Mouse (Mus musculus): ENCODE data around the gene Ifnk. TPM values are rescaled to one million over a fixed set of nuclear protein-coding genes. Genes with fewer than 3 reads are reported as not detected.

Ifnk gene
- polyA plus RNA-seq, 1 experiment, result not detected

- Histone ChIP-seq H3K4me1 (ENCODE audit: control insufficient read depth, insufficient read depth, low read length) (no peaks in the 10 kb centered on the region; the same call in 1 of the 2 replicates), H3K4me3 (replicated peaks; ENCODE audit: extremely low read depth, low read depth, low read length) (no peak overlapping the region)
- TF ChIP-seq POLR2A (IDR thresholded peaks at IDR 0.05; ENCODE audit: borderline replicate concordance, extremely low read depth, low read depth, low read length) (no peak), CTCF (IDR thresholded peaks at IDR 0.05; ENCODE audit: insufficient read depth, low read length) (no peak)
- no peak for DNase-seq
- 45% methylated on average over 13 of the region's 13 CpGs for WGBS
Measured at GRCm38 (mm10) chr4:35169571-35170125, 17.8 kb downstream of the Ifnk start.

GRCm38 (mm10) chr4:35172471-35172870, 20.6 kb downstream of the Ifnk start:
- no peak for DNase-seq
- TF ChIP-seq CTCF (IDR thresholded peaks at IDR 0.05; ENCODE audit: insufficient read depth, low read length) (no peak), POLR2A (IDR thresholded peaks at IDR 0.05; ENCODE audit: borderline replicate concordance, extremely low read depth, low read depth, low read length) (no peak)
- H3K4me1 ChIP-seq (ENCODE audit: control insufficient read depth, insufficient read depth, low read length), result no peaks in the 10 kb centered on the region; the same call in 1 of the 2 replicates
- WGBS, result 92% methylated on average over 2 of the region's 2 CpGs
- H3K4me3 ChIP-seq (replicated peaks; ENCODE audit: extremely low read depth, low read depth, low read length), result no peak overlapping the region

GRCm38 (mm10) chr4:35173551-35173950, 21.7 kb downstream of the Ifnk start:
- H3K4me1 ChIP-seq (ENCODE audit: control insufficient read depth, insufficient read depth, low read length), result no peaks in the 10 kb centered on the region; the same call in 1 of the 2 replicates
- DNase-seq, result no peak
- WGBS, result 42% methylated on average over 1 of the region's 1 CpGs
- no peak overlapping the region for H3K4me3 ChIP-seq (replicated peaks; ENCODE audit: extremely low read depth, low read depth, low read length)
- no peak for TF ChIP-seq POLR2A (IDR thresholded peaks at IDR 0.05; ENCODE audit: borderline replicate concordance, extremely low read depth, low read depth, low read length)
- no peak for TF ChIP-seq CTCF (IDR thresholded peaks at IDR 0.05; ENCODE audit: insufficient read depth, low read length)

GRCm38 (mm10) chr4:35175566-35175965, 23.7 kb downstream of the Ifnk start:
- no peaks in the 10 kb centered on the region; the same call in 1 of the 2 replicates for H3K4me1 ChIP-seq (ENCODE audit: control insufficient read depth, insufficient read depth, low read length)
- DNase-seq, result no peak
- WGBS, result 74% methylated on average over 2 of the region's 2 CpGs
- TF ChIP-seq POLR2A (IDR thresholded peaks at IDR 0.05; ENCODE audit: borderline replicate concordance, extremely low read depth, low read depth, low read length) (no peak), CTCF (IDR thresholded peaks at IDR 0.05; ENCODE audit: insufficient read depth, low read length) (no peak)
- no peak overlapping the region for H3K4me3 ChIP-seq (replicated peaks; ENCODE audit: extremely low read depth, low read depth, low read length)

- H3K4me1 ChIP-seq (ENCODE audit: control insufficient read depth, insufficient read depth, low read length), result no peaks in the 10 kb centered on the region; the same call in 1 of the 2 replicates
- TF ChIP-seq POLR2A (IDR thresholded peaks at IDR 0.05; ENCODE audit: borderline replicate concordance, extremely low read depth, low read depth, low read length) (no peak), CTCF (IDR thresholded peaks at IDR 0.05; ENCODE audit: insufficient read depth, low read length) (no peak)
- 72% methylated on average over 12 of the region's 12 CpGs for WGBS
- no peak overlapping the region for H3K4me3 ChIP-seq (replicated peaks; ENCODE audit: extremely low read depth, low read depth, low read length)
- DNase-seq, result no peak
Measured at GRCm38 (mm10) chr4:35177926-35178645, 26.2 kb downstream of the Ifnk start.

DNA sequence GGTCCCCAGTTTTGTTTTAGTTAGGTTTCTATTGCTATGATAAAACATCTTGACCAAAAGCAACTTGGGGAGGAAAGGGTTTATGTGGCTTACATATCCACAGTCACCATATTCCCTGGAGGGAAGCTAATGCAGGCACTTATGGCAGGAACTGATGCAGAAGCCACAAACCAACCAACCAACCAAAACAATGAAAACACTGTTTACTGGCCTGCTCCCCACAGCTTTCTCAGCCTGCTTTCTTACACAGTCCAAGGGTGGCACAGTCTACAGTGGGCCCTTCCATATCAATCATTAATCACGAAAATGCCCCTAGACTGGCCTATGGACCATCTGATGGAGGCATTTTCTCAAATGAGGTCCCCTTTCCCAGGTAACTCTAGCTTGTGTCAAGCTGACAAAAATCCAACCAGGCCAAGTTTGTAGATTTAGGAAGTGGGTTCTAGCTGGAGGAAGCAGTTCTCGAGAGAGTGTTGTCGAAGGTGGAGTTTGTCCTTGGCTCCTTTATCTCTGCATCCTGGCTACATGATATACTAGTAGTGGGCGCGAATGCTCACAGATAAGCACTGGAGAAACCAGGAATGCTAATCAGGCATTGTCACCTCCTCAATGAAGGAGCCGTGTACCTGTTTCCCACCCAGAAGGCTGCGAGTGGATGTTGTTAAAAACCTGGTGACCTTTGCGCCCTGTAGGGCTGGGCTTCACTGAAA, 35.9 kb downstream of the Ifnk start:
- no peak for DNase-seq
- TF ChIP-seq POLR2A (IDR thresholded peaks at IDR 0.05; ENCODE audit: borderline replicate concordance, extremely low read depth, low read depth, low read length) (no peak), CTCF (IDR thresholded peaks at IDR 0.05; ENCODE audit: insufficient read depth, low read length) (no peak)
- Histone ChIP-seq H3K4me3 (replicated peaks; ENCODE audit: extremely low read depth, low read depth, low read length) (no peak overlapping the region), H3K4me1 (ENCODE audit: control insufficient read depth, insufficient read depth, low read length) (peaks cover 2% of the 10 kb centered on the region; the same call in 1 of the 2 replicates)
- 88% methylated on average over 8 of the region's 8 CpGs for WGBS

DNA sequence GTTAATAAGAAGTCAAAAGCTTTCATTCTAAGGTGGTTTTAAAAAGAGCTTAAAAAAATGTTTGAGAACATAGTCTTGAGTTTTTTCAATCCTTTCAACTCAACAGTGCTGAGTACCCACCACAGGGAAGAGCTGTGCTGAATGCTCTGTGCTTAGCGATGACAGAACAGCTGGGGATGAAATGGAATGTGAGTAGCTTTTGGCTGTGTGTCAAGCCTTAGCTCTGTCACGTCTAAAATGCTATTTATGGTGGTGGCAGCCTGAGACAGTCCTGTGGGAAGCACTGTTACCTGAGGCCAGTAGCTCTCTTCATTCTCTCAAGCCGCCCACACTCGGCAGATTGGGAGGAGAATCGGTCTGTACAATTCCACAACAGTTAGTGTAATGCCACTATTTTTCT, 37.9 kb downstream of the Ifnk start:
- TF ChIP-seq POLR2A (IDR thresholded peaks at IDR 0.05; ENCODE audit: borderline replicate concordance, extremely low read depth, low read depth, low read length) (no peak), CTCF (IDR thresholded peaks at IDR 0.05; ENCODE audit: insufficient read depth, low read length) (no peak)
- WGBS, result 68% methylated on average over 5 of the region's 5 CpGs

GRCm38 (mm10) chr4:35192725-35193124, 40.9 kb downstream of the Ifnk start:
- TF ChIP-seq POLR2A (IDR thresholded peaks at IDR 0.05; ENCODE audit: borderline replicate concordance, extremely low read depth, low read depth, low read length) (no peak), CTCF (IDR thresholded peaks at IDR 0.05; ENCODE audit: insufficient read depth, low read length) (no peak)
- Histone ChIP-seq H3K4me3 (replicated peaks; ENCODE audit: extremely low read depth, low read depth, low read length) (no peak overlapping the region), H3K4me1 (ENCODE audit: control insufficient read depth, insufficient read depth, low read length) (peaks cover 2% of the 10 kb centered on the region; the same call in 1 of the 2 replicates)
- no peak for DNase-seq
- 46% methylated on average over 7 of the region's 7 CpGs for WGBS

More for the DNA sequence above, 37.9 kb downstream of the Ifnk start:
- DNase-seq, result no peak
- Histone ChIP-seq H3K4me1 (ENCODE audit: control insufficient read depth, insufficient read depth, low read length) (peaks cover 2% of the 10 kb centered on the region; the same call in 1 of the 2 replicates), H3K4me3 (replicated peaks; ENCODE audit: extremely low read depth, low read depth, low read length) (no peak overlapping the region)

GRCm38 (mm10) chr4:35201700-35202099, 49.8 kb downstream of the Ifnk start:
- DNase-seq, result no peak
- TF ChIP-seq POLR2A (IDR thresholded peaks at IDR 0.05; ENCODE audit: borderline replicate concordance, extremely low read depth, low read depth, low read length) (no peak), CTCF (IDR thresholded peaks at IDR 0.05; ENCODE audit: insufficient read depth, low read length) (no peak)
- Histone ChIP-seq H3K4me3 (replicated peaks; ENCODE audit: extremely low read depth, low read depth, low read length) (no peak overlapping the region), H3K4me1 (ENCODE audit: control insufficient read depth, insufficient read depth, low read length) (no peaks in the 10 kb centered on the region; the same call in 1 of the 2 replicates)
- WGBS, result 94% methylated on average over 5 of the region's 5 CpGs

Other genes with a start within 250 kb of the Ifnk start
- 8.4 and 10.4 TPM in 2 replicates for gene Mob3b, start 5.4 kb downstream of the Ifnk start, polyA plus RNA-seq (2012; rRNA removed)
- gene C9orf72, start 74.1 kb downstream of the Ifnk start, polyA plus RNA-seq (2012; rRNA removed), result 4.6 and 6.4 TPM in 2 replicates

Data from lung, adult 2 months (tissue).